Mouse (Mus musculus): Measurements from ENCODE around the gene Wrnip1. TPM values are rescaled to one million over a fixed set of nuclear protein-coding genes. Genes with fewer than 3 reads are reported as not detected.
A peak's percentile ranks its signal among the peaks of the same experiment; 100 is the strongest.

Wrnip1 gene
- total and polyA plus RNA-seq, 3 experiments, result 38.8 to 50.6 TPM; not detected in 1

DNA sequence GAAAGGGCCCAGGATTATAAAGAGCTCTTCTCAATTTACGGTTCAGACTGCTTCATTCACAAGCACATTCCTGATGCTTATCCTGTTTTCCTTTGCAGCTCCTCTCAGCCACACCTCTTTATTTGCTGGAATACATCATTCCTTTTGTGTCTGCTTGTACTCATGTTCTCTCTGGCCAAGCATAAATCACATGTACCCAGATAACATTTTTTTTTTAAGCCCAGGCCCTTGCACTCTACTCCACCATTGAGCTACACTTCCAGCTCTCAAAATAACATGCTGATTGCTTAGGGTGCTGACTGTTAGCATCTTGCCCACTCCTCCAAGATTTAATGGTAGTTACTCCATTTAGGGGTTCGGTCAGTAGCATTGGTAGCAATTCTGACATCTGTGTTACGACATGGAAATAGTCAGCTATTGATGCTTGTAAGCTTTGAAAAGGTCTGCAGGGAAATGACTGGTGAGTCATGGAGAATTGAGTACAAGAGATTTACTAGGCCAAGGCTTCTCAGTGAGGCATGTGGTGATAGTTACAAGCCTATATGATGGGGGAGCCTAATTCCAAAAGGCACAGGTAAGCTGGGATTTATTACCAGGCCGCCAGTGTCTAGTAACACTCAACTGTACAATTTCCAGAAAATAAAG, 2.0 kb downstream of the Wrnip1 start:
- Histone ChIP-seq H3K4me3 (ENCODE audit: control insufficient read depth in 1 of 2, insufficient read depth in 1 of 2, low read depth in 2 of 2, low read length in 2 of 2) (no peak overlapping the region; a peak in 1 of 4 replicates), H3K27me3 (ENCODE audit: control insufficient read depth in 1 of 2, insufficient read depth in 2 of 2, low read length in 2 of 2) (no peaks in the 10 kb centered on the region), H3K27ac (ENCODE audit: control insufficient read depth, low read depth, low read length) (no peak overlapping the region), H3K9me3 (replicated peaks; ENCODE audit: insufficient read depth, low read length) (no peaks in the 10 kb centered on the region), H3K36me3 (ENCODE audit: control insufficient read depth in 1 of 2, insufficient read depth in 2 of 2, low read length in 2 of 2) (peaks cover 11 to 17% of the 10 kb centered on the region in 2 experiments), H3K79me2 (ENCODE audit: control insufficient read depth, insufficient read depth, low read length, poor library complexity) (peaks cover 26% of the 10 kb centered on the region), H3K9ac (ENCODE audit: control insufficient read depth, low read depth, low read length, poor library complexity, severe bottlenecking) (no peak overlapping the region), H3K4me1 (ENCODE audit: control insufficient read depth in 1 of 2, insufficient read depth in 2 of 2, low read length in 2 of 2) (peaks cover 2 to 13% of the 10 kb centered on the region in 2 experiments; a peak in 3 of 4 replicates)
- TF ChIP-seq BHLHE40 (IDR thresholded peaks at IDR 0.05; ENCODE audit: borderline replicate concordance, low read depth, low read length), result no peak
- no peak for TF ChIP-seq EP300 (IDR thresholded peaks at IDR 0.05; ENCODE audit: low read depth in 1 of 2, low read length in 2 of 2)
- peak; percentile 6 for DNase-seq (ENCODE audit: low read depth, low spot score)

DNA sequence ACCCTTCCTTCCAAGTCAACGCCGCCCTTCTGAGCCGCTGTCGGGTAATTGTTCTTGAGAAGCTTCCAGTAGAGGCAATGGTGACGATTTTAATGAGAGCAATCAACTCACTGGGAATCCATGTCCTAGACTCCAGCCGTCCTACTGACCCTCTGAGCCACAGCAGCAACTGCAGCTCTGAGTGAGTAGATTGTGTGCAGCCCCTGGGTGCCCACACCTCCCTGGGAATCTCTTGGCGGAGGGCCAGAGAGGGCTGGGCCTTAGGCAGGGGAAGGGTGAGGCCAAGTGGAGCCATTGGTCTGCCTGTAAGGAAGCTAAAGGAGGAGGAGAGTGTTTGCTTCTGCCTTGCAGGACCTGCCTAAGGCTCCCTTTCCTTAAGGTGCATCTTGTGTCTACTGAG, 5.0 kb downstream of the Wrnip1 start:
- DNase-seq (ENCODE audit: low read depth, low spot score), result no peak
- no peaks in the 10 kb centered on the region for H3K9me3 ChIP-seq (replicated peaks; ENCODE audit: insufficient read depth, low read length)
- no peak overlapping the region for H3K4me3 ChIP-seq (ENCODE audit: control insufficient read depth in 1 of 2, insufficient read depth in 1 of 2, low read depth in 2 of 2, low read length in 2 of 2)
- TF ChIP-seq RAD21 (IDR thresholded peaks at IDR 0.05; ENCODE audit: low read depth, low read length), result no peak
- TF ChIP-seq TAL1 (IDR thresholded peaks at IDR 0.05; ENCODE audit: low read length), result no peak
- no peak for TF ChIP-seq MAFK (IDR thresholded peaks at IDR 0.05; ENCODE audit: borderline replicate concordance, low read depth, low read length)
- TF ChIP-seq RCOR1 (IDR thresholded peaks at IDR 0.05; ENCODE audit: low read depth, low read length), result no peak
- no peak overlapping the region for H3K27ac ChIP-seq (ENCODE audit: control insufficient read depth, low read depth, low read length)
- peaks cover 18 to 21% of the 10 kb centered on the region in 2 experiments for H3K36me3 ChIP-seq (ENCODE audit: control insufficient read depth in 1 of 2, insufficient read depth in 2 of 2, low read length in 2 of 2)
- H3K4me1 ChIP-seq (ENCODE audit: control insufficient read depth in 1 of 2, insufficient read depth in 2 of 2, low read length in 2 of 2), result peaks cover 2 to 10% of the 10 kb centered on the region in 2 experiments; a peak in 3 of 4 replicates
- no peak overlapping the region for H3K9ac ChIP-seq (ENCODE audit: control insufficient read depth, low read depth, low read length, poor library complexity, severe bottlenecking)
- no peaks in the 10 kb centered on the region for H3K27me3 ChIP-seq (ENCODE audit: control insufficient read depth in 1 of 2, insufficient read depth in 2 of 2, low read length in 2 of 2)
- peaks cover 26% of the 10 kb centered on the region for H3K79me2 ChIP-seq (ENCODE audit: control insufficient read depth, insufficient read depth, low read length, poor library complexity)

GRCm38 (mm10) chr13:32807624-32808023, 5.8 kb downstream of the Wrnip1 start:
- no peaks in the 10 kb centered on the region for H3K27me3 ChIP-seq (ENCODE audit: control insufficient read depth in 1 of 2, insufficient read depth in 2 of 2, low read length in 2 of 2)
- H3K79me2 ChIP-seq (ENCODE audit: control insufficient read depth, insufficient read depth, low read length, poor library complexity), result peaks cover 19% of the 10 kb centered on the region
- H3K27ac ChIP-seq (ENCODE audit: control insufficient read depth, low read depth, low read length), result no peak overlapping the region
- DNase-seq (ENCODE audit: low read depth, low spot score), result no peak
- TF ChIP-seq ZNF384 (IDR thresholded peaks at IDR 0.05; ENCODE audit: low read depth, low read length) (no peak), KAT2A (conservative IDR thresholded peaks at IDR 0.05; ENCODE audit: low read depth, low read length) (no peak)
- H3K36me3 ChIP-seq (ENCODE audit: control insufficient read depth in 1 of 2, insufficient read depth in 2 of 2, low read length in 2 of 2), result peaks cover 18 to 21% of the 10 kb centered on the region in 2 experiments
- H3K4me1 ChIP-seq (ENCODE audit: control insufficient read depth in 1 of 2, insufficient read depth in 2 of 2, low read length in 2 of 2), result peaks cover 2 to 10% of the 10 kb centered on the region in 2 experiments; a peak in 3 of 4 replicates
- H3K4me3 ChIP-seq (ENCODE audit: control insufficient read depth in 1 of 2, insufficient read depth in 1 of 2, low read depth in 2 of 2, low read length in 2 of 2), result no peak overlapping the region
- H3K9me3 ChIP-seq (replicated peaks; ENCODE audit: insufficient read depth, low read length), result no peaks in the 10 kb centered on the region
- no peak overlapping the region for H3K9ac ChIP-seq (ENCODE audit: control insufficient read depth, low read depth, low read length, poor library complexity, severe bottlenecking)
